Mouse (Mus musculus): ENCODE measurements around the gene Grb14. TPM values are rescaled to one million over a fixed set of nuclear protein-coding genes. Genes with fewer than 3 reads are reported as not detected.

Gene Grb14
- total and polyA plus RNA-seq, 3 experiments: not detected

GRCm38 (mm10) chr2:64965227-64965864 is 59.4 kb downstream of the Grb14 start:
- H3K27ac ChIP-seq (ENCODE audit: control insufficient read depth, low read depth, low read length): no peak overlapping the region
- H3K4me3 ChIP-seq (ENCODE audit: control insufficient read depth in 1 of 2, insufficient read depth in 1 of 2, low read depth in 2 of 2, low read length in 2 of 2): no peak overlapping the region
- no peak for TF ChIP-seq TAL1 (IDR thresholded peaks at IDR 0.05; ENCODE audit: low read length)
- TF ChIP-seq E2F4 (IDR thresholded peaks at IDR 0.05; ENCODE audit: borderline replicate concordance, low read depth, low read length): no peak
- TF ChIP-seq POLR2A (IDR thresholded peaks at IDR 0.05; ENCODE audit: control insufficient read depth in 1 of 2, insufficient read depth in 1 of 2, low read depth in 1 of 2, low read length in 2 of 2, poor library complexity in 1 of 2): no peak
- peak; percentile 19; the same call in 1 of the 2 replicates for TF ChIP-seq SMC3 (IDR thresholded peaks at IDR 0.05; ENCODE audit: low read depth, low read length)
- TF ChIP-seq USF2 (IDR thresholded peaks at IDR 0.05; ENCODE audit: borderline replicate concordance in 1 of 2, insufficient read depth in 1 of 2, low read depth in 1 of 2, low read length in 2 of 2): no peak
- peak in 1 of 3 experiments; percentile 6; a peak in 1 of 6 replicates for TF ChIP-seq CTCF (IDR thresholded peaks at IDR 0.05 in 2 of 3, conservative IDR thresholded peaks at IDR 0.05 in 1 of 3; ENCODE audit: control insufficient read depth in 1 of 3, insufficient read depth in 1 of 3, low read depth in 2 of 3, low read length in 3 of 3, poor library complexity in 1 of 3, severe bottlenecking in 1 of 3)
- TF ChIP-seq MXI1 (IDR thresholded peaks at IDR 0.05; ENCODE audit: low read depth, low read length): no peak
- no peak for TF ChIP-seq RCOR1 (IDR thresholded peaks at IDR 0.05; ENCODE audit: low read depth, low read length)
- no peaks in the 10 kb centered on the region for H3K27me3 ChIP-seq (ENCODE audit: control insufficient read depth in 1 of 2, insufficient read depth in 2 of 2, low read length in 2 of 2)
- no peaks in the 10 kb centered on the region for H3K9me3 ChIP-seq (replicated peaks; ENCODE audit: insufficient read depth, low read length)
- H3K9ac ChIP-seq (ENCODE audit: control insufficient read depth, low read depth, low read length, poor library complexity, severe bottlenecking): no peak overlapping the region
- no peaks in the 10 kb centered on the region for H3K36me3 ChIP-seq (ENCODE audit: control insufficient read depth in 1 of 2, insufficient read depth in 2 of 2, low read length in 2 of 2)
- DNase-seq (ENCODE audit: low read depth, low spot score): peak; percentile 5
- H3K4me1 ChIP-seq (ENCODE audit: control insufficient read depth in 1 of 2, insufficient read depth in 2 of 2, low read length in 2 of 2): no peaks in the 10 kb centered on the region
- no peaks in the 10 kb centered on the region for H3K79me2 ChIP-seq (ENCODE audit: control insufficient read depth, insufficient read depth, low read length, poor library complexity)

GRCm38 (mm10) chr2:64962196-64962595 is 62.6 kb downstream of the Grb14 start:
- Histone ChIP-seq H3K36me3 (ENCODE audit: control insufficient read depth in 1 of 2, insufficient read depth in 2 of 2, low read length in 2 of 2) (no peaks in the 10 kb centered on the region), H3K79me2 (ENCODE audit: control insufficient read depth, insufficient read depth, low read length, poor library complexity) (no peaks in the 10 kb centered on the region), H3K4me3 (ENCODE audit: control insufficient read depth in 1 of 2, insufficient read depth in 1 of 2, low read depth in 2 of 2, low read length in 2 of 2) (no peak overlapping the region), H3K9me3 (replicated peaks; ENCODE audit: insufficient read depth, low read length) (no peaks in the 10 kb centered on the region), H3K27me3 (ENCODE audit: control insufficient read depth in 1 of 2, insufficient read depth in 2 of 2, low read length in 2 of 2) (no peaks in the 10 kb centered on the region), H3K9ac (ENCODE audit: control insufficient read depth, low read depth, low read length, poor library complexity, severe bottlenecking) (no peak overlapping the region), H3K4me1 (ENCODE audit: control insufficient read depth in 1 of 2, insufficient read depth in 2 of 2, low read length in 2 of 2) (no peaks in the 10 kb centered on the region), H3K27ac (ENCODE audit: control insufficient read depth, low read depth, low read length) (no peak overlapping the region)
- no peak for DNase-seq (ENCODE audit: low read depth, low spot score)
- TF ChIP-seq CHD1 (IDR thresholded peaks at IDR 0.05; ENCODE audit: low read depth, low read length) (no peak), MYB (IDR thresholded peaks at IDR 0.05; ENCODE audit: low read depth, low read length) (no peak), SIN3A (IDR thresholded peaks at IDR 0.05; ENCODE audit: low read length) (no peak), ZNF384 (IDR thresholded peaks at IDR 0.05; ENCODE audit: low read depth, low read length) (no peak), NRF1 (IDR thresholded peaks at IDR 0.05; ENCODE audit: insufficient read depth, low read depth, low read length, poor library complexity, severe bottlenecking) (no peak), NELFE (IDR thresholded peaks at IDR 0.05; ENCODE audit: low read depth, low read length) (no peak), UBTF (IDR thresholded peaks at IDR 0.05; ENCODE audit: borderline replicate concordance, insufficient read depth, low read depth, low read length) (no peak), GABPA (IDR thresholded peaks at IDR 0.05; ENCODE audit: low read depth, low read length) (no peak), HCFC1 (IDR thresholded peaks at IDR 0.05; ENCODE audit: low read depth, low read length) (no peak), CHD2 (IDR thresholded peaks at IDR 0.05; ENCODE audit: low read length) (no peak), KAT2A (conservative IDR thresholded peaks at IDR 0.05; ENCODE audit: low read depth, low read length) (no peak)

All from MEL (cell line).